Mouse (Mus musculus) intestine, embryonic 16.5 days (tissue): ENCODE data around the gene Tyw5. TPM values are rescaled to one million over a fixed set of nuclear protein-coding genes. Genes with fewer than 3 reads are reported as not detected.

ENCODE experiments used
- ATAC-seq: fragments of 200-750 bp; cut with Nextera tagmentation; 2 replicates; pipeline ENCODE4 v1.8.0; 2017; ENCODE audit warnings: moderate TSS enrichment, moderate library complexity
- H3K27ac ChIP-seq: fragments of 300-500 bp; sonication (generic); 2 replicates; pipeline ENCODE4 v1.5.1; 2014; ENCODE audit warnings: mild to moderate bottlenecking, low read length
- H3K27me3 ChIP-seq: fragments of 300-500 bp; sonication (generic); replicated peaks from 2 replicates; pipeline ENCODE4 v1.6.1; 2014; ENCODE audit warnings: low read length, control low read depth, mixed read lengths; ENCODE audit not compliant: control insufficient read depth, insufficient read depth
- H3K36me3 ChIP-seq: fragments of 300-500 bp; sonication (generic); 2 replicates; pipeline ENCODE4 v1.6.1; 2014; ENCODE audit warnings: low read length, control low read depth; ENCODE audit not compliant: control insufficient read depth, insufficient read depth
- H3K4me1 ChIP-seq: fragments of 300-500 bp; sonication (generic); 2 replicates; pipeline ENCODE4 v1.6.1; 2014; ENCODE audit warnings: low read length, control low read depth, mixed read lengths; ENCODE audit not compliant: control insufficient read depth, insufficient read depth
- H3K4me2 ChIP-seq: fragments of 300-500 bp; sonication (generic); 2 replicates; pipeline ENCODE4 v1.6.1; 2014; ENCODE audit warnings: low read depth, low read length, control low read depth
- H3K4me3 ChIP-seq: fragments of 300-500 bp; sonication (generic); 2 replicates; pipeline ENCODE4 v1.5.1; 2014; ENCODE audit warnings: mild to moderate bottlenecking, low read length
- H3K9ac ChIP-seq: fragments of 300-500 bp; sonication (generic); 2 replicates; pipeline ENCODE4 v1.6.1; 2014; ENCODE audit warnings: low read depth, low read length
- H3K9me3 ChIP-seq: fragments of 300-500 bp; sonication (generic); 2 replicates; pipeline ENCODE4 v1.6.1; 2016; ENCODE audit warnings: low read length, control low read depth; ENCODE audit not compliant: control insufficient read depth
- WGBS: fragments of 180-500 bp; shearing (Covaris S2); extraction: QIAGEN DNeasy Blood & Tissue Kit; methylation state at CpG from one replicate; pipeline ENCODE4 v1.1.7; 2014; 5-methylcytosine and 5-hydroxymethylcytosine counted together
- polyA plus RNA-seq: library from polyadenylated mRNA; unstranded; fragments of >200 nt; fragmentation: Nextera tagmentation; extraction: Ambion mirVana; gene quantifications from 2 replicates; pipeline ENCODE4 v1.2.1, GENCODE M21; 2015

Gene Tyw5
- polyA plus RNA-seq, 1 experiment from 2014 or later: 19.4 TPM

GRCm38 (mm10) chr1:57367446-57367845 is 39.5 kb downstream of the Tyw5 start:
- Histone ChIP-seq H3K4me2 (no peak overlapping the region), H3K9ac (no peak overlapping the region), H3K9me3 (no peaks in the 10 kb centered on the region), H3K27me3 (no peaks in the 10 kb centered on the region), H3K36me3 (no peaks in the 10 kb centered on the region), H3K4me1 (no peaks in the 10 kb centered on the region), H3K27ac (no peak overlapping the region), H3K4me3 (no peak overlapping the region)
- WGBS: 87% methylated on average over 3 of the region's 3 CpGs
- no peak for ATAC-seq

- WGBS: 85% methylated on average over 5 of the region's 5 CpGs
- Histone ChIP-seq H3K4me2 (no peak overlapping the region), H3K27ac (no peak overlapping the region), H3K9me3 (no peaks in the 10 kb centered on the region), H3K27me3 (no peaks in the 10 kb centered on the region), H3K9ac (no peak overlapping the region), H3K4me1 (no peaks in the 10 kb centered on the region), H3K4me3 (no peak overlapping the region), H3K36me3 (no peaks in the 10 kb centered on the region)
- ATAC-seq: no peak
Measured at GRCm38 (mm10) chr1:57358546-57358945, 48.4 kb downstream of the Tyw5 start.

GRCm38 (mm10) chr1:57351941-57352340 is 55.0 kb downstream of the Tyw5 start:
- Histone ChIP-seq H3K36me3 (no peaks in the 10 kb centered on the region), H3K9ac (no peak overlapping the region), H3K27me3 (no peaks in the 10 kb centered on the region), H3K4me2 (no peak overlapping the region), H3K4me1 (no peaks in the 10 kb centered on the region), H3K4me3 (no peak overlapping the region), H3K9me3 (no peaks in the 10 kb centered on the region), H3K27ac (no peak overlapping the region)
- 55% methylated on average over 1 of the region's 1 CpGs for WGBS
- no peak for ATAC-seq

- H3K27ac ChIP-seq: no peak overlapping the region
- no peaks in the 10 kb centered on the region for H3K27me3 ChIP-seq
- H3K36me3 ChIP-seq: no peaks in the 10 kb centered on the region
- H3K9me3 ChIP-seq: no peaks in the 10 kb centered on the region
- H3K9ac ChIP-seq: no peak overlapping the region
- H3K4me2 ChIP-seq: no peak overlapping the region
- no peaks in the 10 kb centered on the region for H3K4me1 ChIP-seq
- no peak overlapping the region for H3K4me3 ChIP-seq
- no peak for ATAC-seq
Measured at GRCm38 (mm10) chr1:57347487-57347886, 59.4 kb downstream of the Tyw5 start.

GRCm38 (mm10) chr1:57341197-57341596 is 65.7 kb downstream of the Tyw5 start:
- H3K9ac ChIP-seq: no peak overlapping the region
- WGBS: 33% methylated on average over 2 of the region's 2 CpGs
- H3K27me3 ChIP-seq: no peaks in the 10 kb centered on the region
- H3K4me2 ChIP-seq: no peak overlapping the region
- H3K27ac ChIP-seq: no peak overlapping the region
- H3K36me3 ChIP-seq: no peaks in the 10 kb centered on the region
- no peak for ATAC-seq
- no peak overlapping the region for H3K4me3 ChIP-seq
- H3K4me1 ChIP-seq: no peaks in the 10 kb centered on the region
- H3K9me3 ChIP-seq: no peaks in the 10 kb centered on the region

GRCm38 (mm10) chr1:57339156-57339796 is 67.6 kb downstream of the Tyw5 start:
- Histone ChIP-seq H3K27ac (no peak overlapping the region), H3K36me3 (no peaks in the 10 kb centered on the region), H3K27me3 (no peaks in the 10 kb centered on the region), H3K9me3 (no peaks in the 10 kb centered on the region), H3K4me3 (no peak overlapping the region), H3K9ac (no peak overlapping the region), H3K4me1 (no peaks in the 10 kb centered on the region), H3K4me2 (no peak overlapping the region)
- 48% methylated on average over 14 of the region's 14 CpGs for WGBS
- ATAC-seq: no peak

Other genes with a start within 250 kb of the Tyw5 start
- gene 1700066M21Rik, start 29.5 kb downstream of the Tyw5 start, polyA plus RNA-seq: 10.9 and 11.5 TPM in 2 replicates
- 16.1 and 18.4 TPM in 2 replicates for gene Maip1, start 773 bp downstream of the Tyw5 start, polyA plus RNA-seq